Mouse (Mus musculus) kidney, postnatal 0 days (tissue): Measurements from ENCODE around the gene Itpr2. TPM values are rescaled to one million over a fixed set of nuclear protein-coding genes. Genes with fewer than 3 reads are reported as not detected.

Source experiments
- ATAC-seq: fragments of 200-750 bp; cut with Nextera tagmentation; replicated peaks from 2 replicates; pipeline ENCODE4 v1.8.0; 2017; ENCODE audit warnings: low read depth, moderate number of reproducible peaks, moderate TSS enrichment, moderate library complexity; ENCODE audit not compliant: low FRiP score
- DNase-seq: peaks from one replicate; pipeline ENCODE4 v3.0.0-alpha.2; 2016; ENCODE audit warnings: low spot score
- H3K27ac ChIP-seq: fragments of 300-500 bp; sonication (generic); 2 replicates; pipeline ENCODE4 v1.5.1; 2014; ENCODE audit warnings: mild to moderate bottlenecking
- H3K27me3 ChIP-seq: fragments of 300-500 bp; sonication (generic); 2 replicates; pipeline ENCODE4 v1.6.1; 2014; ENCODE audit warnings: low read length, mixed read lengths; ENCODE audit not compliant: insufficient read depth
- H3K36me3 ChIP-seq: fragments of 300-500 bp; sonication (generic); 2 replicates; pipeline ENCODE4 v1.6.1; 2014; ENCODE audit warnings: low read length, mixed read lengths; ENCODE audit not compliant: insufficient read depth
- H3K4me1 ChIP-seq: fragments of 300-500 bp; sonication (generic); replicated peaks from 2 replicates; pipeline ENCODE4 v1.6.1; 2014; ENCODE audit warnings: antibody characterized with exemption, low read length, mixed read lengths; ENCODE audit not compliant: insufficient read depth
- H3K4me2 ChIP-seq: fragments of 300-500 bp; sonication (generic); 2 replicates; pipeline ENCODE4 v1.6.1; 2014; ENCODE audit warnings: mild to moderate bottlenecking, low read length, moderate library complexity, mixed read lengths
- H3K4me3 ChIP-seq: fragments of 300-500 bp; sonication (generic); replicated peaks from 2 replicates; pipeline ENCODE4 v1.5.1; 2014; ENCODE audit warnings: low read depth, low read length
- H3K9ac ChIP-seq: fragments of 300-500 bp; sonication (generic); 2 replicates; pipeline ENCODE4 v1.6.1; 2014; ENCODE audit warnings: low read depth, low read length
- H3K9me3 ChIP-seq: fragments of 300-500 bp; sonication (generic); replicated peaks from 2 replicates; pipeline ENCODE4 v1.6.1; 2016; ENCODE audit warnings: low read length, inconsistent platforms, mixed read lengths
- CTCF ChIP-seq: IDR thresholded peaks from 2 replicates; pipeline ENCODE4 v1.5.1; 2016; ENCODE audit warnings: antibody characterized with exemption, low read depth, mild to moderate bottlenecking, moderate library complexity
- WGBS: fragments of 180-500 bp; shearing (Covaris S2); extraction: QIAGEN DNeasy Blood & Tissue Kit; methylation state at CpG from one replicate; pipeline ENCODE4 v1.1.7; 2014; 5-methylcytosine and 5-hydroxymethylcytosine counted together
- polyA plus RNA-seq: library from polyadenylated mRNA; unstranded; fragments of >200 nt; fragmentation: Nextera tagmentation; extraction: Ambion mirVana; gene quantifications from 2 replicates; pipeline ENCODE4 v1.2.1, GENCODE M21; 2015

Itpr2 gene
- polyA plus RNA-seq, 1 experiment from 2014 or later = 17.4 TPM

GRCm38 (mm10) chr6:146246368-146246767 is 255.7 kb downstream of the Itpr2 start:
- WGBS = 65% methylated on average over 6 of the region's 6 CpGs
- Histone ChIP-seq H3K27me3 (no peaks in the 10 kb centered on the region), H3K36me3 (no peaks in the 10 kb centered on the region), H3K9me3 (no peaks in the 10 kb centered on the region), H3K27ac (no peak overlapping the region), H3K4me1 (no peaks in the 10 kb centered on the region), H3K4me2 (no peak overlapping the region), H3K9ac (no peak overlapping the region), H3K4me3 (no peak overlapping the region)
- DNase-seq (no peak), ATAC-seq (no peak)
- no peak for TF ChIP-seq CTCF

DNA sequence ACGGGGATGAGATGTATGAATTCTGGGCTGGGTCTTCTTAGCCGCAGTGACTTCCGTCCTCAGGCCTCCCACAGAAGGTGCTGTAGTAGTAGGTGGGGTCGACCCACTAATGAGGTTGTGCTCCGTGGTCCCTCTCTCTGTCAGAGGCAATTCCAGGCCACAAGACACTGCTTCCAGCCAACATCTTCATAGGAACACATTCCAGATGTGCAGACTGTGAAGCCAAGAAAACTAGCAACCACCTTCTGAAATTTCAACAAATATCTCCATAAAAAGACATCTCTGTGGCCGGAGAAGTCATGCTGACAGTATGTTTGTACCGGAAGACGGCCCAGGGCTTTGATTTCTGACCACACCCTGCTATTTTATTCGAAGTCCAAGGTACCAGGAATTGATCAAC is 256.1 kb downstream of the Itpr2 start:
- Histone ChIP-seq H3K27me3 (no peaks in the 10 kb centered on the region), H3K4me2 (no peak overlapping the region), H3K4me1 (no peaks in the 10 kb centered on the region), H3K9me3 (no peaks in the 10 kb centered on the region), H3K27ac (no peak overlapping the region), H3K4me3 (no peak overlapping the region), H3K9ac (no peak overlapping the region), H3K36me3 (no peaks in the 10 kb centered on the region)
- 75% methylated on average over 9 of the region's 9 CpGs for WGBS
- no peak for ATAC-seq
- DNase-seq = no peak
- TF ChIP-seq CTCF = no peak

- Histone ChIP-seq H3K4me1 (no peaks in the 10 kb centered on the region), H3K9ac (no peak overlapping the region), H3K4me3 (no peak overlapping the region), H3K9me3 (no peaks in the 10 kb centered on the region), H3K27ac (no peak overlapping the region), H3K4me2 (no peak overlapping the region), H3K36me3 (no peaks in the 10 kb centered on the region), H3K27me3 (no peaks in the 10 kb centered on the region)
- ATAC-seq (no peak), DNase-seq (no peak)
- no peak for TF ChIP-seq CTCF
- 80% methylated on average over 5 of the region's 5 CpGs for WGBS
Observed at GRCm38 (mm10) chr6:146243068-146243467, 259.0 kb downstream of the Itpr2 start.

DNA sequence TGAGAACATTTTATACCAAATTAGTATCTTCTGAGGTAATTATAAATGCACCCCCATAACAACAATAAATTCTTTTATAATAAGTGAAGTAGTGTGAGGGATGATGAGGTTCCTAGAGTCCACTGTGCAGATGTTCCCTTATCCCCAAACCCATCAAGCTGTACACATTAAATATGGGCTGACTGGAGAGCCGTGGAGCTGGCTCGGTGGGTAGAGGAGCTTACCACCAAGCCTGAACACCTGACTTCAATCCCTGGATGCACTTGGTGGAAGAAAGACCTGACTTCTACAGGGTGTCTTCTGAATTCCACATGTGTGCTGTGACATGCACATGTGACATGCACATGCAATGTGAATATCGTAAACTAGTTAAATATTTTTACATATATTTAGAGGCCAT is 260.7 kb downstream of the Itpr2 start:
- no peak for DNase-seq
- Histone ChIP-seq H3K9ac (no peak overlapping the region), H3K4me3 (no peak overlapping the region), H3K4me1 (no peaks in the 10 kb centered on the region), H3K9me3 (no peaks in the 10 kb centered on the region; the same call in 1 of the 2 replicates), H3K27ac (no peak overlapping the region), H3K4me2 (no peak overlapping the region), H3K27me3 (no peaks in the 10 kb centered on the region), H3K36me3 (no peaks in the 10 kb centered on the region)
- ATAC-seq = no peak
- 84% methylated on average over 3 of the region's 3 CpGs for WGBS
- TF ChIP-seq CTCF = no peak

DNA sequence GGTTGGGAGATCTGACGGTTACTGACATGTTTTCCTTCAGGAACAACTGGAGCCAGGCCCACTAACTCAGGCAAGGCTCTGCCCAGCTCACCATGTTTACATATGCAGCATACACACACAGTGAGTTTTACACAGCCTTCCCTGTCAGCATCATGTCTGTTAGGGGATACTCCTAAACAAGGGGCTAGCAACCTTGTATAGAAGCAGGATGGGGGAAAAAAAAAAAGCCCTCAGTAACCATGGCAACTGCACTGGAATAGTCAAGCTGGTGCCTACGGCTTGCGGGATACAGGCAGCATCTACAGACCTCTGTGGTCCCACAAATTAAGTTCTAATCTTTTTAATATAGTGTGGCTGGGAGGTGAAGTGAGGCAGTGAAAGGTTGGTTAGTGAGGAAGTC is 266.9 kb downstream of the Itpr2 start:
- DNase-seq (no peak), ATAC-seq (no peak)
- no peak overlapping the region for H3K27ac ChIP-seq
- WGBS = 69% methylated on average over 3 of the region's 3 CpGs
- TF ChIP-seq CTCF = no peak
- H3K4me3 ChIP-seq = no peak overlapping the region
- no peak overlapping the region for H3K4me2 ChIP-seq
- H3K36me3 ChIP-seq = no peaks in the 10 kb centered on the region
- no peaks in the 10 kb centered on the region for H3K4me1 ChIP-seq
- H3K27me3 ChIP-seq = no peaks in the 10 kb centered on the region
- H3K9ac ChIP-seq = no peak overlapping the region
- H3K9me3 ChIP-seq = no peaks in the 10 kb centered on the region; the same call in 1 of the 2 replicates

- H3K4me2 ChIP-seq = no peak overlapping the region
- H3K27ac ChIP-seq = no peak overlapping the region
- DNase-seq = no peak
- no peak for ATAC-seq
- H3K4me3 ChIP-seq = no peak overlapping the region
- H3K4me1 ChIP-seq = no peaks in the 10 kb centered on the region
- no peak for TF ChIP-seq CTCF
- H3K9me3 ChIP-seq = no peaks in the 10 kb centered on the region; the same call in 1 of the 2 replicates
- no peaks in the 10 kb centered on the region for H3K27me3 ChIP-seq
- 84% methylated on average over 1 of the region's 1 CpGs for WGBS
- no peaks in the 10 kb centered on the region for H3K36me3 ChIP-seq
- no peak overlapping the region for H3K9ac ChIP-seq
Observed at GRCm38 (mm10) chr6:146234417-146234816, 267.6 kb downstream of the Itpr2 start.

GRCm38 (mm10) chr6:146230903-146231302 is 271.1 kb downstream of the Itpr2 start:
- no peaks in the 10 kb centered on the region for H3K36me3 ChIP-seq
- no peak for TF ChIP-seq CTCF
- no peak overlapping the region for H3K27ac ChIP-seq
- no peak overlapping the region for H3K4me3 ChIP-seq
- H3K27me3 ChIP-seq = no peaks in the 10 kb centered on the region
- no peaks in the 10 kb centered on the region for H3K9me3 ChIP-seq
- DNase-seq = no peak
- no peaks in the 10 kb centered on the region for H3K4me1 ChIP-seq
- no peak overlapping the region for H3K4me2 ChIP-seq
- no peak for ATAC-seq
- WGBS = 92% methylated on average over 6 of the region's 6 CpGs
- no peak overlapping the region for H3K9ac ChIP-seq
